Mouse (Mus musculus) heart, postnatal 25 days (tissue): ENCODE data around the gene Tom1l2. TPM values are rescaled to one million over a fixed set of nuclear protein-coding genes. Genes with fewer than 3 reads are reported as not detected.

ENCODE experiments used
- DNase-seq: peaks from one replicate; pipeline ENCODE4 v3.0.0; 2022; ENCODE audit warnings: low spot score
- intact Hi-C: fragments of 180-260 bp; cut with DNase I; formaldehyde crosslinking; loops from one replicate; pipeline ENCODE4 v1.15.1; 2025
- total RNA-seq, 2 experiments: library from RNA; stranded (reverse); gene quantifications; 2 replicates each; pipeline ENCODE4 v1.2.3; 2021

Gene Tom1l2
- total RNA-seq, 2 experiments from 2014 or later: 98.9 to 110 TPM

- intact Hi-C loops: loop anchor here (2.0 kb wide), 1 partner anchor 59 kb away; no protein-coding TSS in a partner anchor
These were observed 757 bp downstream of the Tom1l2 start for GRCm38 (mm10) chr11:60351925-60352371.

DNA sequence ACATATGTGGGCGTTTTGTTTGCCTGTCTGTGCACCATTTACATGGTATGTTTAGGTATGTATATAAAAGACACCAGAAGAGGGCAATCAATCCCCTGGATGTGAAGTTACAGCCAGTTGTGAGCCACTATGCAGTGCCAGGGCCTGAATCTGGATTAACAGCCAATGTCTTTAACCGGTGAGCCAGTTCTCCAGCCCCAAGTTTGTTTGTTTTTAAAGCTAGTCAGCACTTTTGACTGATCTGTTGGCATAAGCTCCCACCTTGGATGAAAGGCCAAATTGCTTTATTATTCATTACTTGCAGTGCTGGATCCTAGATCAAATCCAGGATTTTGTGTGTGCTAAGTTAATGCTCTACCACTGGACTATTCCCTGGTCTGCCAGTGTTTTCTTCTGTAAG is 1.3 kb downstream of the Tom1l2 start:
- intact Hi-C loops: loop anchor here (2.0 kb wide), 1 partner anchor 59 kb away; no protein-coding TSS in a partner anchor
- DNase-seq: no peak

More at GRCm38 (mm10) chr11:60351925-60352371, 757 bp downstream of the Tom1l2 start:
- DNase-seq: peak; percentile 21

DNA sequence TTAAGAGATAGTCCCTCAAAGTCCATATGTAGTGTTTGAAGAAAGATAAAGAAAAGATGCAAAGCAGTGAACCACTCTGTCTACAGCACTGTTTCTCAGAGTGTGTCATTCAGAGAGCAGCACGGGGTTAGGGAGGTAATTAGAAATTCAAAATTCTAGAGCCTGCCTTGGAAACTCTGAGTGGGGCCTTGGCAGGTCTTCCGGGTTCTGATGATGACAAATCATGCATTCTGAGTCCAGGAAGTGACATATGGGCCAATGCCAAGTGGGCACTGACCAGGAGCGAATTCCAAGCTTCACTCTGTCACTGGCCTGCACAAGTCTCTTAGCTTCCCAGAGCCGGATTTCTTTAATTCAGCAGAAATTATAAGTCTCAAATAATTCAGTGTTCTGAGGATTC is 6.2 kb downstream of the Tom1l2 start:
- no peak for DNase-seq
- intact Hi-C loops: no loop called here

GRCm38 (mm10) chr11:60345868-60346267 is 6.8 kb downstream of the Tom1l2 start:
- no peak for DNase-seq
- intact Hi-C loops: no loop called here

DNA sequence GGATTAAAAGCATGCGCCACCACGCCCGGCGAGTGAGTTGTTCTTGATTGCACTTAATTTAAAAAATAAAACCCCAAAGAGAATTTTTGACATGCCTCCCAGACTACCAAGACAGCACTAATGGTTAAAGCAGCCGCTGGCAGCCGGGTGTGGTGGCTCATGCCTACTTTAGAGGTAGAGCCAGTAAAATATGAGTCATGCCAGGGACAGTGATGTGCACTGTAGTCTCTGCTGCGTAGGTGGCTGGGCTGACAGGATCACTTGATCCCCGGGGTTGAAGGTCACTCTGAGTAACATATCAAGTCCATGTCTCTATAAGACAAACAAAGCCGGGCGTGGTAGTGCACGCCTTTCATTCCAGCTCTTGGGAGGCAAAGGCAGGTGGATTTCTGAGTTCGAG is 13.3 kb downstream of the Tom1l2 start:
- DNase-seq: no peak
- intact Hi-C loops: loop anchor here (5.0 kb wide), 1 partner anchor 82 kb away; no protein-coding TSS in a partner anchor

GRCm38 (mm10) chr11:60338291-60338690 is 14.4 kb downstream of the Tom1l2 start:
- intact Hi-C loops: loop anchor here (5.0 kb wide), 1 partner anchor 81 kb away; no protein-coding TSS in a partner anchor
- DNase-seq: no peak

GRCm38 (mm10) chr11:60335771-60336170 is 16.9 kb downstream of the Tom1l2 start:
- intact Hi-C loops: loop anchor here (5.0 kb wide), 1 partner anchor 78 kb away; no protein-coding TSS in a partner anchor
- DNase-seq: no peak

DNA sequence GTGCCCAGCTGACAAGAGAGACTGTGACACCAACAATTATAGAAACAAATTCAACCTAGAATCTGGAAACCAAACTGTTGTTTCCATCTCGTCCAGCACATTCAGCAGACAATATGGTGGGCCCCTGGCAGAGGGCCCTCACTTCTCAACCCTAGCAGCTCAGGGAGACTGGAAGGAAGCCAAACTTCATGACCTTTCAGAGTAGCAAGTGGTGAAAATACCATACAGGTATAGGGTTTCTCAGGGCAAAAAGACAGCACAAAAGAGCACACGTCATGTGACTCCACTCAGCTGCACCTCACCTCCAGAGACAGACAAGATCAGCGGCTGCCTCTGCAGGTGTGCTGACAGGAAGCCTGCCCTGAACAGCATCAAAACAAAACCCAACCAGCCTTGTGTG is 18.6 kb downstream of the Tom1l2 start:
- intact Hi-C loops: no loop called here
- no peak for DNase-seq

DNA sequence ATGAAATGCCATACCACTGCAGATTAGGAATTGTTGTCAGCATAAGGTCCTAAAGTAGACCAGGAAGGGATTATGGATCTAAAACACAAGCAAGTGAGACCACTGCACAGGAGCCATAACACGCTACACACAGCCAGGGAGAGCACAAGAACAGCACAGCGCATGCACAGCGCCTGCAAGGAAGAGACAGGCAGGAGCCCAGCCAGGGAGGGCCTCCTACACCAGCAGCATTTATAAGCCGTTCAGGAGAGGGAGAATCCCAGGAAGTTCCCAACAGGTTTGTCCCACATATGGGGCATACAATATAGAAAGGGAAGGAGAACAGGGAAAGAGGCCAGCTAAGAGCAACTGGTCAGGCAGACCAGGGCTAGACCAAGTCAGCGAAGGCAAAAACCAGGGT is 19.2 kb downstream of the Tom1l2 start:
- DNase-seq: no peak
- intact Hi-C loops: no loop called here

- intact Hi-C loops: no loop called here
- no peak for DNase-seq
These were observed 22.2 kb downstream of the Tom1l2 start for GRCm38 (mm10) chr11:60330551-60330950.

GRCm38 (mm10) chr11:60323731-60324130 is 29.0 kb downstream of the Tom1l2 start:
- intact Hi-C loops: no loop called here
- DNase-seq: no peak

GRCm38 (mm10) chr11:60321438-60321837 is 31.3 kb downstream of the Tom1l2 start:
- intact Hi-C loops: no loop called here
- DNase-seq: no peak

DNA sequence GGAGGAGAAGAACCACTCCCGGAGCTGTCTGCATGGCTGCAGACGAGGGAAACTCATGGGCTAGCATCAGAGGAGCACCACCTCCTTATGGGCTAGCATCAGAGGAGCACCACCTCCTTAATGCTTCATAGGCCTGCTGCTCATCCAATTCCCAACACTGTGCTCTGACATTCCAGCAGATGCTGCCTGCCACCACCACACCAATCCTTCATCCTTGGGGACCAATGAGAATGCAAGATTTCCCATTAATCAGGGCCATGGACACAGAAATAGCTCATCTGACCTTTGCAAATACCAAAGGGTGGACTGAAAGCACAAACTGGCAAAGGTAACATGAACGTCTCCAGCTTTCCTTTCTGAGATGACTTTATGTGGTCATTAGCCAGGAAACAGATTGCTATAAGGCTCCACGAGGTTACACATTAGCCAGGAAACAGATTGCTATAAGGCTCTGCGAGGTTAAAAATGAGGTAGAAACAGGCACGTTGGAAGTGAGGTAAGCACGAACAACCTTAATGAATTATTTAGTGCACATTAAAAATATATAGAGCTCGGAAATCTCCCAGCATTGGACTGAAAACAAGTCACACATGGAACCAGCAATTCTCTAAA is 32.2 kb downstream of the Tom1l2 start:
- no peak for DNase-seq
- intact Hi-C loops: no loop called here

GRCm38 (mm10) chr11:60319257-60320066 is 33.2 kb downstream of the Tom1l2 start:
- intact Hi-C loops: no loop called here
- DNase-seq: no peak

- intact Hi-C loops: no loop called here
- no peak for DNase-seq
These were observed 34.0 kb downstream of the Tom1l2 start for GRCm38 (mm10) chr11:60318716-60319115.

GRCm38 (mm10) chr11:60317376-60318102 is 35.2 kb downstream of the Tom1l2 start:
- intact Hi-C loops: no loop called here
- DNase-seq: no peak

GRCm38 (mm10) chr11:60316883-60317282 is 35.8 kb downstream of the Tom1l2 start:
- DNase-seq: no peak
- intact Hi-C loops: no loop called here

DNA sequence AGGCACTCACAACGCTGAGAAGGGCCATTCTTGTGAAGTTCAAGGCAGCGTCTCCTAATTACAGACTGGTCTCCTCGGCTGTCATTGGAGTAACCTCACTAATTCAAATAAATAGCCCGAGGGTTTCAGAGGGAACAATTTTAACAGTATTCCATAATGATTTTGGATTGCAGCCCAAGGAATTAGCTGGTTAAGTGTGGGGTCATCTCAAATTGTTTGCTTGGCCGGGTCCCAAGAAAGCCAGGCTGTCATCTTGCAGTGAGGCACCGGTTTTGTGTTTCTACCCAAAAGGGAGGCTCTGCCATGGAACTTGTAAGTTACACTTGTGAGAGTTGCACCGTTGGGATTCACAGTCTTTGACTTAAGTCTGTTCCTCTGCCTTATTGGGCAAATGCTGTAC is 36.5 kb downstream of the Tom1l2 start:
- intact Hi-C loops: no loop called here
- no peak for DNase-seq

DNA sequence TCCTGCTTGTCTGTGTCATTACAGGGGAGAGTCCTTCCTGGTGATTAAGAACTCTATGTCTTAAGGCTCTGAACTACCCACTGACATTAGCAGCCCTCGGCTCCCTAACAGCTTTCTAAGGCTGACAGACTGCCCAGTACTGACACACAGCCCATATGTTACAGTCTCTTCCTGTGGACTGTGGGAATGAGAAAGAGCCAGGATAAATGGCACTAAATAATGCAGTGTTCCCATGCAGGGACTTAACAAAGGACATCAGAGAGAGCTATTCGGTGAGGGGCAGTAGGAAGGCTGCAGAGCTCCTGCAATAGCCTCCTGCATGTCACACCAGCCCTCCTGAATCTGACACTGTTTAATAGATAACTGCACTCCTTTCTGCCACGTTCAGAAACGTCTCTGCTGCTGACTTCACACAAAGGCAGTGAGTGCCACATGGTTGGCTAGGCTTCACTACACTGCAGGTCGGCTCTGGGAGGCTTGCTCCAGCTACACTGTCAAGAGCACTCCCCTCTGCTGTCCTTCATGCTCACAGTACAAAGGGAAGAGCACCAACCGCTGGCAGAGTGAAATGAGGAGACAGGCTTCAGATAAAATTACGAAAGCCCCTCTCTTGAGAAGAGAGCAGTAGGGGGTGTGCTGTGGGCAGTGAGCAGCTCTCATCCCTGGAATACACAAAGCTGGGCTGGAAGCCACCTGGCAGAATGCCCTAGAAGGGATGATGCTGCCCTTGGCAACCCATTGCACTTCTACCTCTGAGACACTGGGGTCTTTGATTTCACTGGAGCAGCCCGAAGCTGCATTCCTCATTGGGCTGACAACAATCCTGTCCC is 41.5 kb downstream of the Tom1l2 start:
- intact Hi-C loops: no loop called here
- peak; percentile 36 for DNase-seq

DNA sequence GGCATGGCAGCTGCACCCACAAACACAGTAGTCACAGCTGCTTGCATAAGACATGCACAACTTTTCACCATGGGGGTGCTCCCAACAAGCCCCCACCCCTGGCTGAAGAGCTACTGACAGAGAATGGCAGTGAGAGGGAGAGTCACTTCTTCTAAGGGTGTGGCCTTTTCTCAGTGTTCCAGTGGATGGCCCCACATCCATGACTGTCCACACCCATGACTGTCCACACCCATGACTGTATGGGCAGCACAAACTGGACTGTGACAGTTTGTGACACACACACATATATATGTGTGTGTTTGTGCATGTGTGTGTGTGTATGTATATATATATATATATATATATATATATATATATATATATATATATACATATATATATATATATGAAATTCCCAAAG is 42.8 kb downstream of the Tom1l2 start:
- no peak for DNase-seq
- intact Hi-C loops: loop anchor here (5.0 kb wide), 1 partner anchor 32 kb away; no protein-coding TSS in a partner anchor
